Mouse (Mus musculus) adrenal gland, adult (tissue): Measurements from ENCODE around the gene Angptl7.

Source experiments
- DNase-seq, 2 experiments: peaks; one replicate each; pipeline ENCODE4 v3.0.0; 2022 to 2023; ENCODE audit warnings: low spot score in 1 of 2; ENCODE audit not compliant: inconsistent age in 2 of 2

The Angptl7 gene

GRCm38 (mm10) chr4:148495874-148496689 is 4.2 kb downstream of the Angptl7 start:
- DNase-seq, result peak in 1 of 2 experiments; percentile 42

GRCm38 (mm10) chr4:148495160-148495559 is 5.1 kb downstream of the Angptl7 start:
- DNase-seq, result no peak

- DNase-seq, result peak in 1 of 2 experiments; percentile 65
Measured at GRCm38 (mm10) chr4:148491448-148491847, 8.8 kb downstream of the Angptl7 start.

GRCm38 (mm10) chr4:148490502-148490901 is 9.8 kb downstream of the Angptl7 start:
- DNase-seq, result peak; percentile 51 to 79

GRCm38 (mm10) chr4:148487841-148488240 is 12.4 kb downstream of the Angptl7 start:
- DNase-seq, result no peak

- no peak for DNase-seq
Measured at GRCm38 (mm10) chr4:148484511-148484910, 15.7 kb downstream of the Angptl7 start.

- DNase-seq, result peak in 1 of 2 experiments; percentile 41
Measured at GRCm38 (mm10) chr4:148481557-148482168, 18.6 kb downstream of the Angptl7 start.

GRCm38 (mm10) chr4:148480245-148480644 is 20.0 kb downstream of the Angptl7 start:
- no peak for DNase-seq

GRCm38 (mm10) chr4:148473496-148473895 is 26.8 kb downstream of the Angptl7 start:
- no peak for DNase-seq

- peak in 1 of 2 experiments; percentile 75 for DNase-seq
Measured at GRCm38 (mm10) chr4:148472436-148473174, 27.7 kb downstream of the Angptl7 start.

GRCm38 (mm10) chr4:148471363-148471806 is 28.9 kb downstream of the Angptl7 start:
- DNase-seq, result no peak

GRCm38 (mm10) chr4:148469487-148470252 is 30.6 kb downstream of the Angptl7 start:
- DNase-seq, result no peak

- no peak for DNase-seq
Measured at GRCm38 (mm10) chr4:148468396-148468795, 31.9 kb downstream of the Angptl7 start.

GRCm38 (mm10) chr4:148466511-148467079 is 33.7 kb downstream of the Angptl7 start:
- peak; percentile 47 to 84 for DNase-seq

- no peak for DNase-seq
Measured at GRCm38 (mm10) chr4:148464869-148465268, 35.4 kb downstream of the Angptl7 start.

- no peak for DNase-seq
Measured at GRCm38 (mm10) chr4:148464301-148464700, 36.0 kb downstream of the Angptl7 start.

GRCm38 (mm10) chr4:148463208-148463960 is 36.9 kb downstream of the Angptl7 start:
- peak in 1 of 2 experiments; percentile 80 for DNase-seq

GRCm38 (mm10) chr4:148462717-148463116 is 37.5 kb downstream of the Angptl7 start:
- no peak for DNase-seq

GRCm38 (mm10) chr4:148461772-148462171 is 38.5 kb downstream of the Angptl7 start:
- DNase-seq, result no peak
